Mouse (Mus musculus) C2C12 (cell line): ENCODE data around the gene Hmx2. TPM values are rescaled to one million over a fixed set of nuclear protein-coding genes. Genes with fewer than 3 reads are reported as not detected.

ENCODE experiments used
- H3K27me3 ChIP-seq: one replicate; pipeline ENCODE4 v1.6.1; 2011; ENCODE audit not compliant: control insufficient read depth, insufficient read depth, insufficient read length
- H3K36me3 ChIP-seq: one replicate; pipeline ENCODE4 v1.6.1; 2011; ENCODE audit not compliant: control insufficient read depth, insufficient read depth
- H3K4me3 ChIP-seq: one replicate; pipeline ENCODE4 v1.5.1; 2011; ENCODE audit warnings: mild to moderate bottlenecking, control low read depth; ENCODE audit not compliant: poor library complexity, insufficient read depth, severe bottlenecking
- H3K79me2 ChIP-seq: one replicate; pipeline ENCODE4 v1.6.1; 2011; ENCODE audit not compliant: control insufficient read depth, insufficient read depth
- H3K79me3 ChIP-seq: one replicate; pipeline ENCODE4 v1.6.1; 2011; ENCODE audit warnings: low read depth, control low read depth
- H3ac ChIP-seq: one replicate; pipeline ENCODE3; 2011; ENCODE audit warnings: low read depth; ENCODE audit not compliant: control insufficient read depth, insufficient read length
- CEBPB ChIP-seq: IDR thresholded peaks from one replicate; pipeline ENCODE4 v1.6.1; 2011; ENCODE audit warnings: low read depth, mild to moderate bottlenecking, control low read depth, moderate library complexity
- CTCF ChIP-seq: IDR thresholded peaks from one replicate; pipeline ENCODE4 v1.5.1; 2011; ENCODE audit not compliant: control insufficient read depth, insufficient read depth, insufficient read length
- FOSL1 ChIP-seq: IDR thresholded peaks from one replicate; pipeline ENCODE4 v1.8.0; 2011; ENCODE audit warnings: mild to moderate bottlenecking, low read length; ENCODE audit not compliant: poor library complexity, insufficient read depth, severe bottlenecking
- MAX ChIP-seq: IDR thresholded peaks from one replicate; pipeline ENCODE4 v1.6.1; 2011; ENCODE audit warnings: mild to moderate bottlenecking, control low read depth
- MYOD1 ChIP-seq: IDR thresholded peaks from one replicate; pipeline ENCODE4 v1.6.1; 2011; ENCODE audit warnings: low read depth; ENCODE audit not compliant: control insufficient read depth, insufficient read length
- MYOG ChIP-seq: IDR thresholded peaks from one replicate; pipeline ENCODE4 v1.6.1; 2011; ENCODE audit not compliant: control insufficient read depth, insufficient read length; ENCODE audit errors: extremely low read depth
- USF1 ChIP-seq: IDR thresholded peaks from one replicate; pipeline ENCODE4 v1.6.1; 2011; ENCODE audit warnings: low read depth, mild to moderate bottlenecking, control low read depth, moderate library complexity
- polyA plus RNA-seq: library from polyadenylated mRNA; unstranded; fragments of >200 nt; fragmentation: generic; extraction: Trizol; gene quantifications from one replicate; pipeline ENCODE4 v1.2.1, GENCODE M21; 2012; ENCODE audit warnings: missing spikeins

Hmx2 gene
- polyA plus RNA-seq, 1 experiment = 2.2 TPM

DNA sequence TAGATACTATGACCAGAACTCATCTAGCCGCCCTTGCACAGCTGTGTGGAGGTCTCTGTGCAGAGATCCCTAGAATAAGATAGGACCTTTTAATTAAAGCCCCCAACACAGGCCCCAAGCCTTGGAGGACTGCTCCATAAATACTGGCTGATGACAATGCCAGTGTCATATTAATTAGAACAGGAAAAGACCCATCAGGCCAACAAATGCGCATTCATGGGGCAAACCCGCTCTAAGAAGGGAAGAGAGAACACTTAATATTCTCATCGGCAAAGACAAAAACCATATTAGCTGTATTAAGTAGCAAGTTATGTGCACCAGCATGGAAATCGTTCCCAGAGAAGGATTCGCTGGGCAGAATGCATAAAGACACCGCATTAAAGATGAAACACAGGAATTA lies 53.5 kb downstream of the Hmx2 start:
- no peaks in the 10 kb centered on the region for H3K36me3 ChIP-seq
- no peaks in the 10 kb centered on the region for H3K79me3 ChIP-seq
- no peak overlapping the region for H3K4me3 ChIP-seq
- TF ChIP-seq MYOD1 (no peak), MYOG (no peak), CTCF (no peak), MAX (no peak), FOSL1 (no peak), CEBPB (no peak), USF1 (no peak)
- H3ac ChIP-seq = no peak overlapping the region
- no peaks in the 10 kb centered on the region for H3K79me2 ChIP-seq
- H3K27me3 ChIP-seq = peaks cover 57% of the 10 kb centered on the region

DNA sequence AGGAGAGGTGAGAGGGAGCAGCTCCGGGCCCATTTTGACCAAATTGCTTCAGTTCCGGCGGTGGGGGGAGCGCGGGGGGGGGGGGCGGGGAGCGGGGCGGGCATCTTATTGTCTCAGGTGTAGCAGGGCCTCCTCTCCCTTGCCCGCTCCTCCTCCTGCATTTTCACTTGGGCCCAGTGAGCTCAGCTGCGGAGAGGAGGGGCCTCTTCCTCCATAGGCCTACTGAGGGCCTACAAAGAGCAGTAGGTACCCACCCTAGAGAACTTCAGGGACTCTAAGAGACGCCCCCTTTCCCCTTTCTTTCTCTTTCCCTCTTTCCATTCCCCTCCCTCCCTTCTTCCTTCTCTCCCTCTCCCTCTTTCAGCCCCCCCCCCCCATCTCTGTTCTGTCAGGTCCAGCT lies 54.6 kb downstream of the Hmx2 start:
- Histone ChIP-seq H3K27me3 (peaks cover 51% of the 10 kb centered on the region), H3K4me3 (no peak overlapping the region), H3K79me2 (no peaks in the 10 kb centered on the region), H3K36me3 (no peaks in the 10 kb centered on the region), H3ac (no peak overlapping the region), H3K79me3 (no peaks in the 10 kb centered on the region)
- TF ChIP-seq MAX (no peak), FOSL1 (no peak), MYOD1 (no peak), USF1 (no peak), MYOG (no peak), CTCF (no peak), CEBPB (no peak)

DNA sequence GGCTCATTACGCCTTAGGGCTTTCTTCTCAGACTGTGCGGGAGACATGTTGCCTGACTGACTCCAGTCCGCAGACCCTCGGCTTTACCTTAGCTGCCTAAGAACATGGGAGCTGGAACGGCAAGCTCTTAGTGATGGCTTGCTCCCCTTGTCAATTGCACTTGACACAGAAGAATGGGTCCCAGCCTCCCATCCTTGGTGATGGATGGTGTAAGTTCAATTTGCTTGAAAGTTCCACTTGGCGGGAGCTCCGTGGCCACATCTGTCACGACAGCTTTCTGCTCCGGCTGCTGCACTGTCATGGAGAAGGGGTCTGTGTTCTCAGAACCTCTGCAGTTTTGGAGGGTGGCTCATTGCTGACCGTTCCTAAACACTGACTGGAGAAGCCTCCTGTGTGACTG lies 56.4 kb downstream of the Hmx2 start:
- TF ChIP-seq MYOG (no peak), USF1 (no peak), CEBPB (no peak), FOSL1 (no peak), CTCF (no peak), MYOD1 (no peak), MAX (no peak)
- peaks cover 35% of the 10 kb centered on the region for H3K27me3 ChIP-seq
- no peaks in the 10 kb centered on the region for H3K79me2 ChIP-seq
- H3K4me3 ChIP-seq = no peak overlapping the region
- no peaks in the 10 kb centered on the region for H3K36me3 ChIP-seq
- H3ac ChIP-seq = no peak overlapping the region
- no peaks in the 10 kb centered on the region for H3K79me3 ChIP-seq

DNA sequence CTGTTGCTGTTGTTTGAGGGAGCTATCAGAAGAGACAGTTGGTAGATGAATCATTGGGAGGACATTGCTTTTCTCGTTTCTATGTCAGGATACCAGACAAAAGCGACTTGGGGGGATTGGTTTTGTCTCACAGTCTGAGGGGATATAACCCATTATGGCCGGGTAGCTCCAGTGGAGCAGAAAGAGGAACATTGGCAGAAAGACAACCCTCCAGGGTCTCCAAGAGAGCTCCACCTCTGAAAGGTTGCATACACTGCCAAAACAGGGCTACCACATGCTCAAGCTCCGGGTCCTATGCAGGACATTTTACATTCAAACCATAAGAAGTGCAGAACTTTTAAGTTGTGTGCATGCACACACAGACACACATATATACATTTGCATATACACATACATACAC lies 56.9 kb downstream of the Hmx2 start:
- Histone ChIP-seq H3K4me3 (no peak overlapping the region), H3K27me3 (peaks cover 31% of the 10 kb centered on the region), H3K79me3 (no peaks in the 10 kb centered on the region), H3ac (no peak overlapping the region), H3K79me2 (no peaks in the 10 kb centered on the region), H3K36me3 (no peaks in the 10 kb centered on the region)
- TF ChIP-seq MYOG = no peak
- TF ChIP-seq CTCF = no peak
- no peak for TF ChIP-seq MYOD1
- no peak for TF ChIP-seq CEBPB
- no peak for TF ChIP-seq MAX
- no peak for TF ChIP-seq FOSL1
- TF ChIP-seq USF1 = no peak

Other genes starting within 250 kb of the Hmx2 start
- not detected for gene Cuzd1, start 226.5 kb upstream of the Hmx2 start, polyA plus RNA-seq
- gene Fam24b, start 219.3 kb upstream of the Hmx2 start, polyA plus RNA-seq = 0.07 TPM
- not detected for gene Fam24a, start 214.9 kb upstream of the Hmx2 start, polyA plus RNA-seq
- gene 2310057M21Rik, start 186.0 kb upstream of the Hmx2 start, polyA plus RNA-seq = 12.3 TPM
- 26.7 TPM for gene Pstk, start 177.6 kb upstream of the Hmx2 start, polyA plus RNA-seq
- gene Ikzf5, start 138.3 kb upstream of the Hmx2 start, polyA plus RNA-seq = 4.2 TPM
- 3.5 TPM for gene Acadsb, start 138.2 kb upstream of the Hmx2 start, polyA plus RNA-seq
- gene Hmx3, start 5.9 kb upstream of the Hmx2 start, polyA plus RNA-seq = 0.06 TPM
- gene Bub3, start 11.4 kb downstream of the Hmx2 start, polyA plus RNA-seq = 164 TPM